Mouse (Mus musculus): ENCODE measurements around the gene Ulk4. TPM values are rescaled to one million over a fixed set of nuclear protein-coding genes. Genes with fewer than 3 reads are reported as not detected.
A peak's percentile ranks its signal among the peaks of the same experiment; 100 is the strongest.

Gene Ulk4
- total and polyA plus RNA-seq, 3 experiments = 0.18 to 2.3 (median 0.30) TPM

GRCm38 (mm10) chr9:121218636-121219035 lies 58.4 kb downstream of the Ulk4 start:
- Histone ChIP-seq H3K4me1 (ENCODE audit: control insufficient read depth, insufficient read depth, low read length) (no peaks in the 10 kb centered on the region), H3K79me2 (replicated peaks; ENCODE audit: control insufficient read depth, insufficient read depth, low read length) (no peaks in the 10 kb centered on the region), H3K36me3 (ENCODE audit: control insufficient read depth, insufficient read depth, low read length) (no peaks in the 10 kb centered on the region), H3K27me3 (ENCODE audit: control insufficient read depth, insufficient read depth, low read length) (no peaks in the 10 kb centered on the region), H3K27ac (no peak overlapping the region), H3K4me3 (no peak overlapping the region), H3K9ac (ENCODE audit: low read depth, low read length) (no peak overlapping the region)
- WGBS = 79% methylated on average over 11 of the region's 11 CpGs
- TF ChIP-seq CTCF (IDR thresholded peaks at IDR 0.05) (no peak), POLR2A (IDR thresholded peaks at IDR 0.05; ENCODE audit: insufficient read depth, low read depth, low read length) (no peak), EP300 (IDR thresholded peaks at IDR 0.05; ENCODE audit: insufficient read depth, low read depth, low read length) (no peak)
- intact Hi-C loops (cut with DNase I) = loop anchor here (10.0 kb wide), 1 partner anchor 614 kb away; no protein-coding TSS in a partner anchor
- DNase-seq = no peak

- intact Hi-C loops (cut with DNase I) = loop anchor here (10.0 kb wide), 1 partner anchor 613 kb away; no protein-coding TSS in a partner anchor
- no peak for DNase-seq
These were observed 58.8 kb downstream of the Ulk4 start for GRCm38 (mm10) chr9:121218230-121218629.

GRCm38 (mm10) chr9:121217742-121218141 lies 59.3 kb downstream of the Ulk4 start:
- no peak for TF ChIP-seq POLR2A (IDR thresholded peaks at IDR 0.05; ENCODE audit: insufficient read depth, low read depth, low read length)
- no peak for TF ChIP-seq CTCF (IDR thresholded peaks at IDR 0.05)
- intact Hi-C loops (cut with DNase I) = loop anchor here (10.0 kb wide), 1 partner anchor 613 kb away; no protein-coding TSS in a partner anchor

More at GRCm38 (mm10) chr9:121218230-121218629, 58.8 kb downstream of the Ulk4 start:
- 80% methylated on average over 10 of the region's 10 CpGs for WGBS
- no peaks in the 10 kb centered on the region for H3K4me1 ChIP-seq (ENCODE audit: control insufficient read depth, insufficient read depth, low read length)
- H3K27ac ChIP-seq = no peak overlapping the region
- no peak overlapping the region for H3K9ac ChIP-seq (ENCODE audit: low read depth, low read length)
- no peaks in the 10 kb centered on the region for H3K79me2 ChIP-seq (replicated peaks; ENCODE audit: control insufficient read depth, insufficient read depth, low read length)
- no peak overlapping the region for H3K4me3 ChIP-seq
- no peak for TF ChIP-seq CTCF (IDR thresholded peaks at IDR 0.05)
- no peak for TF ChIP-seq POLR2A (IDR thresholded peaks at IDR 0.05; ENCODE audit: insufficient read depth, low read depth, low read length)
- no peak for TF ChIP-seq EP300 (IDR thresholded peaks at IDR 0.05; ENCODE audit: insufficient read depth, low read depth, low read length)
- no peaks in the 10 kb centered on the region for H3K27me3 ChIP-seq (ENCODE audit: control insufficient read depth, insufficient read depth, low read length)
- H3K36me3 ChIP-seq (ENCODE audit: control insufficient read depth, insufficient read depth, low read length) = no peaks in the 10 kb centered on the region

GRCm38 (mm10) chr9:121216536-121217320 lies 60.3 kb downstream of the Ulk4 start:
- Histone ChIP-seq H3K4me1 (ENCODE audit: control insufficient read depth, insufficient read depth, low read length) (no peaks in the 10 kb centered on the region), H3K9ac (ENCODE audit: low read depth, low read length) (no peak overlapping the region), H3K4me3 (no peak overlapping the region), H3K79me2 (replicated peaks; ENCODE audit: control insufficient read depth, insufficient read depth, low read length) (no peaks in the 10 kb centered on the region), H3K36me3 (ENCODE audit: control insufficient read depth, insufficient read depth, low read length) (no peaks in the 10 kb centered on the region), H3K27me3 (ENCODE audit: control insufficient read depth, insufficient read depth, low read length) (no peaks in the 10 kb centered on the region), H3K27ac (no peak overlapping the region)
- WGBS = 70% methylated on average over 20 of the region's 20 CpGs
- intact Hi-C loops (cut with DNase I) = loop anchor here (10.0 kb wide), 1 partner anchor 612 kb away; no protein-coding TSS in a partner anchor
- no peak for DNase-seq
- TF ChIP-seq POLR2A (IDR thresholded peaks at IDR 0.05; ENCODE audit: insufficient read depth, low read depth, low read length) (no peak), EP300 (IDR thresholded peaks at IDR 0.05; ENCODE audit: insufficient read depth, low read depth, low read length) (no peak), CTCF (IDR thresholded peaks at IDR 0.05) (no peak)

More at GRCm38 (mm10) chr9:121217742-121218141, 59.3 kb downstream of the Ulk4 start:
- H3K4me1 ChIP-seq (ENCODE audit: control insufficient read depth, insufficient read depth, low read length) = no peaks in the 10 kb centered on the region
- no peaks in the 10 kb centered on the region for H3K79me2 ChIP-seq (replicated peaks; ENCODE audit: control insufficient read depth, insufficient read depth, low read length)
- no peak overlapping the region for H3K9ac ChIP-seq (ENCODE audit: low read depth, low read length)
- no peak overlapping the region for H3K4me3 ChIP-seq
- no peak for DNase-seq
- H3K27ac ChIP-seq = no peak overlapping the region
- WGBS = 88% methylated on average over 10 of the region's 10 CpGs
- no peaks in the 10 kb centered on the region for H3K36me3 ChIP-seq (ENCODE audit: control insufficient read depth, insufficient read depth, low read length)
- H3K27me3 ChIP-seq (ENCODE audit: control insufficient read depth, insufficient read depth, low read length) = no peaks in the 10 kb centered on the region

GRCm38 (mm10) chr9:121215349-121216000 lies 61.5 kb downstream of the Ulk4 start:
- Histone ChIP-seq H3K4me3 (no peak overlapping the region), H3K27me3 (ENCODE audit: control insufficient read depth, insufficient read depth, low read length) (no peaks in the 10 kb centered on the region), H3K36me3 (ENCODE audit: control insufficient read depth, insufficient read depth, low read length) (no peaks in the 10 kb centered on the region), H3K4me1 (ENCODE audit: control insufficient read depth, insufficient read depth, low read length) (no peaks in the 10 kb centered on the region), H3K9ac (ENCODE audit: low read depth, low read length) (no peak overlapping the region), H3K27ac (no peak overlapping the region), H3K79me2 (replicated peaks; ENCODE audit: control insufficient read depth, insufficient read depth, low read length) (no peaks in the 10 kb centered on the region)
- TF ChIP-seq EP300 (IDR thresholded peaks at IDR 0.05; ENCODE audit: insufficient read depth, low read depth, low read length) (no peak), CTCF (IDR thresholded peaks at IDR 0.05) (peak; percentile 92)
- DNase-seq = peak; percentile 52 to 72
- WGBS = 31% methylated on average over 3 of the region's 3 CpGs
- intact Hi-C loops (cut with DNase I) = loop anchor here (10.0 kb wide), 1 partner anchor 611 kb away; no protein-coding TSS in a partner anchor

DNA sequence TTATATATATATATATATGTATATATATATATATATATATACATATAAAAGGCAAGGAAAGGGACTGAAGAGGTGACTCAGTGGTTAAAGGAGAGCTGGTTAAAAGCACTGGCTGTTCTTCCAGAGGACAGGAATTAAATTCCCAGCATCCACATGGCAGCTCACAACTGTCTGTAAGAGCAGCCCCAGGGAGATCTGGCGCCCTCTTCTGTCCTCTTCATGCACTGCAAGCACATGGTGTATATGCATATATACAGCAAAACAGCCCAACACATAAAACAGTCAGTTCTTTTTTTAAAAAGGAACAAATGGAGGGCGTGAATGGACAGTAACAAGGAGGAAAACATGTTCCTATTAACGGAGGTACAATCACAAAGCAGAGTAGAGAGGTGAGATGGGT lies 64.7 kb downstream of the Ulk4 start:
- no peak for DNase-seq
- Histone ChIP-seq H3K36me3 (ENCODE audit: control insufficient read depth, insufficient read depth, low read length) (no peaks in the 10 kb centered on the region), H3K79me2 (replicated peaks; ENCODE audit: control insufficient read depth, insufficient read depth, low read length) (no peaks in the 10 kb centered on the region), H3K4me3 (no peak overlapping the region), H3K27ac (no peak overlapping the region), H3K4me1 (ENCODE audit: control insufficient read depth, insufficient read depth, low read length) (no peaks in the 10 kb centered on the region), H3K27me3 (ENCODE audit: control insufficient read depth, insufficient read depth, low read length) (no peaks in the 10 kb centered on the region), H3K9ac (ENCODE audit: low read depth, low read length) (no peak overlapping the region)
- TF ChIP-seq EP300 (IDR thresholded peaks at IDR 0.05; ENCODE audit: insufficient read depth, low read depth, low read length) (no peak), CTCF (IDR thresholded peaks at IDR 0.05) (peak; percentile 29), POLR2A (IDR thresholded peaks at IDR 0.05; ENCODE audit: insufficient read depth, low read depth, low read length) (no peak)
- 64% methylated on average over 3 of the region's 3 CpGs for WGBS
- intact Hi-C loops (cut with DNase I) = loop anchor here (10.0 kb wide), 1 partner anchor 608 kb away; no protein-coding TSS in a partner anchor
